Mouse (Mus musculus) hindbrain, embryonic 12.5 days (tissue): ENCODE results near the gene Utrn. TPM values are rescaled to one million over a fixed set of nuclear protein-coding genes. Genes with fewer than 3 reads are reported as not detected.

Source experiments
- ATAC-seq: fragments of 200-750 bp; cut with Nextera tagmentation; 2 replicates; pipeline ENCODE4 v1.8.0; 2017; ENCODE audit warnings: moderate TSS enrichment; ENCODE audit not compliant: low FRiP score
- H3K27ac ChIP-seq: fragments of 300-500 bp; sonication (generic); 2 replicates; pipeline ENCODE4 v1.5.1; 2016; ENCODE audit warnings: mild to moderate bottlenecking
- H3K27me3 ChIP-seq: fragments of 300-500 bp; sonication (generic); 2 replicates; pipeline ENCODE4 v1.6.1; 2016; ENCODE audit warnings: mild to moderate bottlenecking
- H3K36me3 ChIP-seq: fragments of 300-500 bp; sonication (generic); 2 replicates; pipeline ENCODE4 v1.6.1; 2016; ENCODE audit warnings: mild to moderate bottlenecking
- H3K4me1 ChIP-seq: fragments of 300-500 bp; sonication (generic); 2 replicates; pipeline ENCODE4 v1.6.1; 2016
- H3K4me2 ChIP-seq: fragments of 300-500 bp; sonication (generic); replicated peaks from 2 replicates; pipeline ENCODE4 v1.6.1; 2016; ENCODE audit warnings: mild to moderate bottlenecking
- H3K4me3 ChIP-seq: fragments of 300-500 bp; sonication (generic); 2 replicates; pipeline ENCODE4 v1.5.1; 2016; ENCODE audit warnings: mild to moderate bottlenecking
- H3K9ac ChIP-seq: fragments of 300-500 bp; sonication (generic); 2 replicates; pipeline ENCODE4 v1.6.1; 2016; ENCODE audit warnings: mild to moderate bottlenecking, moderate library complexity
- H3K9me3 ChIP-seq: fragments of 300-500 bp; sonication (generic); replicated peaks from 2 replicates; pipeline ENCODE4 v1.6.1; 2016; ENCODE audit warnings: mild to moderate bottlenecking
- WGBS: fragments of 180-500 bp; shearing (Covaris S2); methylation state at CpG from one replicate; pipeline ENCODE4 v1.1.7; 2016; 5-methylcytosine and 5-hydroxymethylcytosine counted together
- polyA plus RNA-seq: library from polyadenylated mRNA; unstranded; fragments of >200 nt; fragmentation: Nextera tagmentation; extraction: Ambion mirVana; gene quantifications from 2 replicates; pipeline ENCODE4 v1.2.1, GENCODE M21; 2016

The Utrn gene
- polyA plus RNA-seq, 1 experiment from 2014 or later, result 56.0 TPM

DNA sequence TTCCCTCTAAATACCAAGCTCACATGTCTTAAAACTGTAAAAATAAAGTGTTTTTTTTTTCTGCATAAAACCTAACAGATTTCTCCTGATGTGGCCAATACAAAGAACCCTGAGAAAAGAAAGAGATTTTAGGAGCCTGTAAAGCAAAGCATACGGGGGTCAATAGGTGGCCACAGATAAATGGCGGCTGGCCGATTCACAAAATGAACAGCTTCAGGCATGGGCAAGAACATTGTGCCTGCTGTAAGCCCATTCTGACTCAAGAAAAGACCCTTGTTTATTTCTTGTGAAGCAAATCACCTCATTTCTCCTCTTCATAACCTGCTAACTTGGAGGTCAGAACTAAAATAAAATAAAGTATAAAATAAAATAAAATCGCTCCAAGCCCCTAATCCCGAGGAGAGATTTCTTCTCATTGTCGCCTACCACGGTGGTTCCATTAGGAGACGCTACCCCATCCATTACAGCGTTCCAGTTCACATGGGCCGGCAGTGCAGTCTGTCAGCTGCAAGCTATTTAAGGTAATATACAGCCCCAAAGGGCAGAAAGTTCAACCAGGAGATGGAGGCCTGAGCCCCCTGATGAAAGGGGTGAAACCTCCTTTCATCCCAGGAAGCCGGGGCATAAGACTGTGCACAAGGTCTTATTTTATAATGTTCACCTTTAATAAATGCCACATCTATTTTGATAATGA, 316.8 kb downstream of the Utrn start:
- WGBS, result 17% methylated on average over 11 of the region's 11 CpGs
- peaks cover 30% of the 10 kb centered on the region for H3K4me1 ChIP-seq
- no peaks in the 10 kb centered on the region for H3K9me3 ChIP-seq
- H3K4me2 ChIP-seq, result no peak overlapping the region
- no peaks in the 10 kb centered on the region for H3K27me3 ChIP-seq
- no peaks in the 10 kb centered on the region for H3K36me3 ChIP-seq
- H3K27ac ChIP-seq, result no peak overlapping the region
- no peak for ATAC-seq
- H3K9ac ChIP-seq, result no peak overlapping the region
- no peak overlapping the region for H3K4me3 ChIP-seq

DNA sequence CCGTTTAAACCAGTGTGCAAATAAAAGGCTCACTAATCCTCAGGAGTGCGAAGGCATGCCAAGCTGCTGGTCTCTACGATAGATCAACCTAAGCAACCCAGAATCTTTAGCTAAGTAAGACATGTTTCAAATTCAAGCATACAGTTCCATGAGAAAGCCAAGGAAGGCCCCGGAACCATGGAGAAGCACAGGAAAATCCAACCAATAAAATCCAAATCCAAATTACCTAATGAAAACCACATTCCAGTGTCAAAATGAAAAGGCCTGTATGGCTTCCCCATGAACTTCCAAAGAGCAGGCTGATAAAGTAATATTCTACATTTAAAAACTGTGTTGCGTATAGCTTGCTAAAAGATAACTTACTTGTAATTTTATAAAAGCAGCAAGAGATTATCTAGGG, 317.4 kb downstream of the Utrn start:
- 77% methylated on average over 5 of the region's 5 CpGs for WGBS
- Histone ChIP-seq H3K36me3 (no peaks in the 10 kb centered on the region), H3K4me2 (no peak overlapping the region), H3K27ac (no peak overlapping the region), H3K27me3 (no peaks in the 10 kb centered on the region), H3K9ac (no peak overlapping the region), H3K9me3 (no peaks in the 10 kb centered on the region), H3K4me3 (no peak overlapping the region), H3K4me1 (peaks cover 35% of the 10 kb centered on the region)
- ATAC-seq, result no peak

DNA sequence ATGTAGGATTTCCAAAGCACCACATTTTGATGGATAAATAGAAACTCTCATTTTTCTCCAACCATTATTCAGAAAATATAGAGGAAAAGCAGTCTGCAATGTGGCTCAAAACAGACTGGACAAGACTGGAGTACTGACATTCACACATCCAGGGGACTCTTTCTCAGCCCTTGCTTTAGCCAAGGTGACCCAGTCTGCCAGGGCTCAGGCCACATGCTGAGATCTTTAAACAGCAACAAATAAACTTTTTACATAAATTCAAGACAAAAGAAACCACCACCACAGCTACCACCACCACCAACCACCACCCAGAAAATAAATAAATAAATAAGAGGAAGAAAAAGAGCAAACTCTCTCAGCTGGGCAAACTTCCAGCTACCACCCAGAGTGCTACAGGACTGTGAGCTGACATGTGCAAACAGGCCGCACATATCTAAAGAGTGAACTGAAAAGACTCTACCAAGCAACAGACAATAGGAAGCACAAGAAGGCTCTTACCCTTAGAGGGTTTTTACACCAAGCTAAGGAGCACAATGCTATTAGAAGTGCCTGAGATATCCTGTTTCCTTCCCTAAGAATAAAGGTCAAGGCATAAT, 319.1 kb downstream of the Utrn start:
- Histone ChIP-seq H3K9ac (no peak overlapping the region), H3K27ac (no peak overlapping the region), H3K4me2 (no peak overlapping the region), H3K27me3 (no peaks in the 10 kb centered on the region), H3K9me3 (no peaks in the 10 kb centered on the region), H3K4me3 (no peak overlapping the region), H3K4me1 (peaks cover 35% of the 10 kb centered on the region), H3K36me3 (no peaks in the 10 kb centered on the region)
- WGBS, result 18% methylated on average over 1 of the region's 1 CpGs
- no peak for ATAC-seq

DNA sequence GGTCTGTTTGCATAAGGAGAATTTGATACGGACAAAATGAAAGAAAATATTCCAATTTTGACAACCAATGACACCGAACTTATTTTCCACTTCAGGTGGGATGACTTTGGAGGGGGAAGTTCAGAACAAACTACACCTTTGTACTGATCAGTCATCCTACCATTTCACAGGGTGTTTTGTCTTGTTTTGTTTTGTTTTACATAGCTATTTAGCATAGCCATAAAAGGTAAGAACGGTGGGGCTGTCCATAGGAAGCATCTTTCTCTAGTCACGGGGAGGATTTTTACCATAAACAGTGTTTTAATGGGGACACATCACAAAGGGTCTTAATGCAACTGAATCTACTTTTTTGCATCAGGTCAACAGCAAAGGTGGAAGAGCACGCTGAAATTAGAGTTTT, 319.9 kb downstream of the Utrn start:
- Histone ChIP-seq H3K9ac (no peak overlapping the region), H3K9me3 (no peaks in the 10 kb centered on the region), H3K27ac (no peak overlapping the region), H3K4me3 (no peak overlapping the region), H3K27me3 (no peaks in the 10 kb centered on the region), H3K4me1 (peaks cover 35% of the 10 kb centered on the region), H3K4me2 (no peak overlapping the region), H3K36me3 (no peaks in the 10 kb centered on the region)
- 15% methylated on average over 5 of the region's 5 CpGs for WGBS
- ATAC-seq, result no peak

DNA sequence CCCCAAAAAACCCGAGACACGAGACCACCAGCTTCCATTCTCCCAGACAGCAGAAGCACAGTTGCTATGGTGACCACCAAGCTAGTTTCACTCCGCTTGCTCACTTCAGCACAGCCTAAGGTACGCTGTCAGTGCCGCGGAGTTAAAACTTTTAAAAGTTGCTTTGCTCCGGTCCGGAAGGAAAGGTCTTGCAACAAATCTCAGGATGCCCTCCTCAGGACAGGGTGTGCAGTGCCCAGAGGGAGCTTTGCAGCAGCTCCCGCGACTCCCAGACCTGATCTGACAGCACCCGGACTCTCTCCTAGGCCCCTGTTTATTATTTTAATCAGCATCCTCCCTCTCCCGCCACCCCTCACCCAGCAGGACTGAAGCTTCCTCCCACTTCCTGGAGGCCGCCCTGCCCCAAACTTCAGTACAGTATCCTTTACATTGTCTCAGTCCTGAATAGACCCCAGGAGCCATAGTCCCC, 320.5 kb downstream of the Utrn start:
- Histone ChIP-seq H3K9me3 (no peaks in the 10 kb centered on the region), H3K9ac (peak overlapping the region; percentile 25; the same call in 1 of the 2 replicates), H3K4me3 (peak overlapping the region; percentile 28), H3K27ac (no peak overlapping the region), H3K4me1 (peaks cover 35% of the 10 kb centered on the region), H3K27me3 (no peaks in the 10 kb centered on the region), H3K4me2 (peak overlapping the region; percentile 59), H3K36me3 (no peaks in the 10 kb centered on the region)
- ATAC-seq, result peak; percentile 80
- WGBS, result under 1% methylated on average over 13 of the region's 13 CpGs

DNA sequence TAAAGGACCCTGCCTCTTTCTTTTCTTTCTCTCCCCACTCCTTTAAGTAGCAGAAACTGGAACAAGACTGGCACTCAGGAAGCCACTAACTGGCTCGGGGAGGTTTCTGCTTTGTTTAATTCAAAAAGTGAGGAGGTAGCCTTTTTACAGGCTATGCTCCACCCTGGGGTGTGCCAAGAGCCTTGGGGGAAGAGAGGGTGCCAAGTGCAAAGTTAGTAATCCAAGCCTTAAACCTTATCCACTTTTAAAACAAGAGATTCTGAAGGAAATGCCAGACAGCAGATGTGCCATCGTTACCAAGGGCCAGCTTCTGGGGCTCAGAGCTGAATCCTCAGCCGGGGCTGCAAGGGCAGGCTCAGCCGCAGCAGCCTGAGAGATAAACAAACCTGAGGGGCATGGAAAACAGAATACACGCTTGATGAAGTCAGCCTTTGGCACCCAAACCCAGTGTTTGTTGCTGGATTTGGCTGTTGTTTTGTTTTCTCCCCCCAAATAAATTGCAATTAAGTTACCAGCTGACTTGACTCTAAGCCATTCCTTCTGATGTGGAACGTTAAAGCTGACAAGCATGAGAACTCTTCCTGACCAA, 322.0 kb downstream of the Utrn start:
- no peak overlapping the region for H3K4me3 ChIP-seq
- H3K36me3 ChIP-seq, result no peaks in the 10 kb centered on the region
- H3K9me3 ChIP-seq, result no peaks in the 10 kb centered on the region
- 19% methylated on average over 6 of the region's 6 CpGs for WGBS
- H3K4me2 ChIP-seq, result 0 out of 2 replicates have a peak overlapping the region, but pooled peaks have one; percentile 3
- H3K4me1 ChIP-seq, result peaks cover 24% of the 10 kb centered on the region
- H3K9ac ChIP-seq, result no peak overlapping the region
- ATAC-seq, result no peak
- H3K27me3 ChIP-seq, result no peaks in the 10 kb centered on the region
- H3K27ac ChIP-seq, result no peak overlapping the region

DNA sequence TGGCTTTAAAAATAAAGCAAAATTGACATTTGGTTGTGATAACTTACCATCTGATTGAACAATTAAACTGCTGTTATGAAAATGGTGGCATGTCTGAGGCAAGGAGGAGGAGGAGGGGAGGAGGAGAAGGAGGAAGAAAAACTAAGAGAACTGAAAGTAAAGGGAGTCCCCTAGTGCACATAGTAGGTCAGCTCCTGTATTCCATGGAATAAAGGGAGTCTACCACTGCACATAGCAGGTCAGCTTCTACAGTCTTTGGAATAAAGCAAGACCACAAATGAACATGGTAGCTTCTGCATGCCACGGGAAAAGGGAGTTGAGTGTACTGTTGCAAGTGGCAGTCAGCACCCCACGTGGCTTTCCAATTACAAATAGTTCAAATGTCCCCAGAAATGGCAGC, 323.7 kb downstream of the Utrn start:
- H3K4me2 ChIP-seq, result no peak overlapping the region
- H3K9me3 ChIP-seq, result no peaks in the 10 kb centered on the region
- H3K27me3 ChIP-seq, result no peaks in the 10 kb centered on the region
- no peak overlapping the region for H3K9ac ChIP-seq
- H3K36me3 ChIP-seq, result no peaks in the 10 kb centered on the region
- H3K4me3 ChIP-seq, result no peak overlapping the region
- no peak for ATAC-seq
- H3K27ac ChIP-seq, result no peak overlapping the region
- 76% methylated on average over 2 of the region's 2 CpGs for WGBS
- peaks cover 21% of the 10 kb centered on the region for H3K4me1 ChIP-seq

DNA sequence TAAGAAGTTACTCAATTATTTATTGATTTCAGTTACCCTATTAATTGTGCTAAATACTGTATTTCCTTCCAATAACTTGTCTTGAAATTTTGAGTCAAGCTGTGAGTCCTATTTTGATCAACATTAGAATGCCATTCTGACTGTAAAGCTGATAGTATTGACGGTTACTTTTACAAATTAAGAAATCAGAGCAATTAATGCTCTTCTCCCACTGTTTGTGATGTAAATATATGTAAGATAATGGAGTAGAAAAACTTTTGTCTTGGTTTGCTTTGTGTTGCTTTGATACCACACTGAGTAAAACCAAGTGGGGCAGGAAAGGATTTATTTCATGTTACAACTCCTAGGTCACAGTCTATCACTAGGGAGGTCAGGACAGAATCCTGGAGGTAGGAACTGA, 327.4 kb downstream of the Utrn start:
- H3K9me3 ChIP-seq, result no peaks in the 10 kb centered on the region
- no peak for ATAC-seq
- no peaks in the 10 kb centered on the region for H3K27me3 ChIP-seq
- H3K4me1 ChIP-seq, result no peaks in the 10 kb centered on the region
- no peak overlapping the region for H3K4me2 ChIP-seq
- WGBS, result 71% methylated on average over 1 of the region's 1 CpGs
- H3K9ac ChIP-seq, result no peak overlapping the region
- H3K4me3 ChIP-seq, result no peak overlapping the region
- H3K36me3 ChIP-seq, result no peaks in the 10 kb centered on the region
- no peak overlapping the region for H3K27ac ChIP-seq

DNA sequence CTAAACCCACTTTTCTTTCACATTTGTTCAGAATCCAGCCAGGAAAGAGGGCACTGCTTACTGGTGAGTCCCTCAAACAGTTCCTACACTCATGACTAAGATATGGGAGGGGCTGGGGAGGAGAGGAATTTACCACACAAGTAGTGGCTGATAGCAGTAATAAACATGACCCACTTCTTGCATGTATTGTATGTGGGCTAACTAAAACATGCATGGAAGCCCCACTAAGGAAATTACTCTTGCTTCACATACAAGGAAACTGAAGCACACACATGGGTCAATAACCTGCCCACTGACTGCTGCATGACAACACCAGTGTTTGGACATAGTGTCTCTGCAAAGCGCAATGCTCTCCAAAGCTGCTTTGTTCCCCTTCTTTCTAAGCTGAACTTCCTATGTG, 333.9 kb downstream of the Utrn start:
- Histone ChIP-seq H3K4me3 (no peak overlapping the region), H3K27me3 (no peaks in the 10 kb centered on the region), H3K36me3 (no peaks in the 10 kb centered on the region), H3K9me3 (no peaks in the 10 kb centered on the region), H3K9ac (no peak overlapping the region), H3K27ac (no peak overlapping the region), H3K4me1 (no peaks in the 10 kb centered on the region), H3K4me2 (no peak overlapping the region)
- 97% methylated on average over 1 of the region's 1 CpGs for WGBS
- no peak for ATAC-seq

DNA sequence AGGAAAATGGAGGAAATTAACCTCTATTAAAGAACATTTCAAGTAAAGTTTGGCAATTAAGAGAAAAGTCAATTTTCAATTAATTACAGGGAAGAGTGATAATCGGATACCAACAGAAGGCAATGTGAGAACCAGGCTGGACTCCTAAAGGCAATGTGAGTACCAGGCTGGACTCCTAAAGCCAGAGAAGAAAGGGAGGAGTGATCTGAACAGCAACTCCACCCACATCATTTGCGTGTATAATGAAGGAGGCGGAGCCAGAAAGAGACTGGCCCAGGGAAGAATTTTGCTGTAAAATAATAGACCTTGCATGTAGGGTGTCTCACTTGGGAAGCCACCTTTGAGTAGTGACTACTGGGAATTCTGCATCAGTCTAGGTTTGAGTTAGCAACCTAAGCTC, 334.4 kb downstream of the Utrn start:
- H3K27ac ChIP-seq, result no peak overlapping the region
- no peak overlapping the region for H3K4me3 ChIP-seq
- no peaks in the 10 kb centered on the region for H3K9me3 ChIP-seq
- no peak for ATAC-seq
- H3K27me3 ChIP-seq, result no peaks in the 10 kb centered on the region
- H3K9ac ChIP-seq, result no peak overlapping the region
- no peaks in the 10 kb centered on the region for H3K4me1 ChIP-seq
- H3K36me3 ChIP-seq, result no peaks in the 10 kb centered on the region
- no peak overlapping the region for H3K4me2 ChIP-seq
- WGBS, result 70% methylated on average over 3 of the region's 3 CpGs

DNA sequence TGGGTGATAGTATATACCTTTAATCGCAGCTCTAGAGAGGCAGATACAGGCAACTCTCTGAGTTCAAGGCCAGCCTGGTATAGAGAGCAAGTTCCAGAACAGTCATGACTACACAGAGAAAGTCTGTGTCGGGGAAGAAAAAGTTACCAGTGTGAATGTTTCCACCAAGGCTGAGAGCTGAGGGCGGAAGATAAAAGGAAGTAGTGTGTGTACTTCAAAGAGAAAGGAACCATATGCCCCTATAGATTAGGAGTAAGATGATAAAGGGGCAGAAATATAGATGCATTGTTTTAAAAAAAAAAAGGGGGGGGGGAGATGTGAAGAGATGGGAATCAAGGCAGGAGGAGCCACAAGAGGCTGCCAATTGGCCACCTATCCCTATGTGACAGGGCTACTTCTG, 334.9 kb downstream of the Utrn start:
- no peak overlapping the region for H3K27ac ChIP-seq
- no peak overlapping the region for H3K4me3 ChIP-seq
- H3K36me3 ChIP-seq, result no peaks in the 10 kb centered on the region
- H3K4me2 ChIP-seq, result no peak overlapping the region
- no peaks in the 10 kb centered on the region for H3K27me3 ChIP-seq
- H3K4me1 ChIP-seq, result no peaks in the 10 kb centered on the region
- no peak overlapping the region for H3K9ac ChIP-seq
- no peaks in the 10 kb centered on the region for H3K9me3 ChIP-seq
- ATAC-seq, result no peak
- 94% methylated on average over 3 of the region's 3 CpGs for WGBS

DNA sequence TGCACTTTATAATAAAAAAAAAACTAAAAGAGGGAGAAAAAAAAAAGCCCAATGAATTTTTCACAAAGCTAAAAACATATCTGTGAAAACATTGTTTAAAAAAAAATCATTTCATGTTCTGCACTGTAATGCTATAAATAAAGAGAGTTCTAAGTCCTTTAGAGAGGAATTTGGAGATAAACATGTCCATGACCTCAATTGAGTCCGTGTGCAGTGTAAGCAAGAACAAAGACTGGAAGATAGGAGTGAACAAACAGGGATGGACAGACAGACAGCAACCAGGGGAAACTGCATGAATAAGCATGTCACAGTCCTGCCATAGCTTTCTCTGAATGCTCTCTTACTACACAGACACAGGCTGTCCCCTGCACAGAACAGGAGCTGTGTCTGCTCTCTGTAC, 347.1 kb downstream of the Utrn start:
- Histone ChIP-seq H3K4me1 (no peaks in the 10 kb centered on the region), H3K9me3 (no peaks in the 10 kb centered on the region), H3K27ac (no peak overlapping the region), H3K4me2 (no peak overlapping the region), H3K9ac (no peak overlapping the region), H3K27me3 (no peaks in the 10 kb centered on the region), H3K36me3 (0 out of 2 replicates have a peak, but pooled peaks cover 4% of the 10 kb centered on the region), H3K4me3 (no peak overlapping the region)
- ATAC-seq, result no peak
- 85% methylated on average over 1 of the region's 1 CpGs for WGBS

DNA sequence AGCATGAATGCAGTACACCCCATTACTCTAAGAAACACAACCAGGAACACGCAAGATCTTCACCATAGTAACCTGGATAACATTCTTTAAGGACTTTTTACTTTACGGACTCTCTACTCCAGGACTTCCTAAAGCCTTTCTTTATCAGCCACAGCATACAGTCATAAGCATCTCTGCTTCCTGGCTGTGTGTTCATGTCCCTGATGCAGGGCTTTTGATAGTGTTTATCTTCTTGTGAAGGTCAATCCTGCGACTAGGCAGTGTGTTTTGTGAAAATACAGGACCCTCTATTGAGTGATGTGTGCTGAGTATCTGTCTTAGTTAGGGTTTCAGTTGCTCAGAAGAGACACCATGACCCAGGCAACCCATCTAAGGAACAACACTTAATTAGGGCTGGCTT, 351.0 kb downstream of the Utrn start:
- no peak overlapping the region for H3K4me3 ChIP-seq
- H3K36me3 ChIP-seq, result 0 out of 2 replicates have a peak, but pooled peaks cover under 1% of the 10 kb centered on the region
- no peaks in the 10 kb centered on the region for H3K4me1 ChIP-seq
- H3K4me2 ChIP-seq, result no peak overlapping the region
- H3K27ac ChIP-seq, result no peak overlapping the region
- no peaks in the 10 kb centered on the region for H3K9me3 ChIP-seq
- no peak overlapping the region for H3K9ac ChIP-seq
- no peaks in the 10 kb centered on the region for H3K27me3 ChIP-seq
- 90% methylated on average over 3 of the region's 3 CpGs for WGBS
- ATAC-seq, result no peak
